Mouse (Mus musculus) hindbrain, embryonic 12.5 days (tissue): ENCODE data around the gene 4930544D05Rik. TPM values are rescaled to one million over a fixed set of nuclear protein-coding genes. Genes with fewer than 3 reads are reported as not detected.

Experiments used
- ATAC-seq: fragments of 200-750 bp; cut with Nextera tagmentation; 2 replicates; pipeline ENCODE4 v1.8.0; 2017; ENCODE audit warnings: moderate TSS enrichment; ENCODE audit not compliant: low FRiP score
- H3K27ac ChIP-seq: fragments of 300-500 bp; sonication (generic); 2 replicates; pipeline ENCODE4 v1.5.1; 2016; ENCODE audit warnings: mild to moderate bottlenecking
- H3K27me3 ChIP-seq: fragments of 300-500 bp; sonication (generic); 2 replicates; pipeline ENCODE4 v1.6.1; 2016; ENCODE audit warnings: mild to moderate bottlenecking
- H3K36me3 ChIP-seq: fragments of 300-500 bp; sonication (generic); 2 replicates; pipeline ENCODE4 v1.6.1; 2016; ENCODE audit warnings: mild to moderate bottlenecking
- H3K4me1 ChIP-seq: fragments of 300-500 bp; sonication (generic); 2 replicates; pipeline ENCODE4 v1.6.1; 2016
- H3K4me2 ChIP-seq: fragments of 300-500 bp; sonication (generic); replicated peaks from 2 replicates; pipeline ENCODE4 v1.6.1; 2016; ENCODE audit warnings: mild to moderate bottlenecking
- H3K4me3 ChIP-seq: fragments of 300-500 bp; sonication (generic); 2 replicates; pipeline ENCODE4 v1.5.1; 2016; ENCODE audit warnings: mild to moderate bottlenecking
- H3K9ac ChIP-seq: fragments of 300-500 bp; sonication (generic); 2 replicates; pipeline ENCODE4 v1.6.1; 2016; ENCODE audit warnings: mild to moderate bottlenecking, moderate library complexity
- H3K9me3 ChIP-seq: fragments of 300-500 bp; sonication (generic); replicated peaks from 2 replicates; pipeline ENCODE4 v1.6.1; 2016; ENCODE audit warnings: mild to moderate bottlenecking
- WGBS: fragments of 180-500 bp; shearing (Covaris S2); methylation state at CpG from one replicate; pipeline ENCODE4 v1.1.7; 2016; 5-methylcytosine and 5-hydroxymethylcytosine counted together
- polyA plus RNA-seq: library from polyadenylated mRNA; unstranded; fragments of >200 nt; fragmentation: Nextera tagmentation; extraction: Ambion mirVana; gene quantifications from 2 replicates; pipeline ENCODE4 v1.2.1, GENCODE M21; 2016

The 4930544D05Rik gene
- polyA plus RNA-seq, 1 experiment from 2014 or later = not detected

- H3K27me3 ChIP-seq = no peaks in the 10 kb centered on the region
- no peak overlapping the region for H3K4me3 ChIP-seq
- peaks cover 12% of the 10 kb centered on the region for H3K4me1 ChIP-seq
- 92% methylated on average over 9 of the region's 9 CpGs for WGBS
- H3K27ac ChIP-seq = no peak overlapping the region
- H3K36me3 ChIP-seq = peaks cover 53% of the 10 kb centered on the region
- no peak overlapping the region for H3K9ac ChIP-seq
- no peak overlapping the region for H3K4me2 ChIP-seq
- no peaks in the 10 kb centered on the region for H3K9me3 ChIP-seq
- no peak for ATAC-seq
Measured at GRCm38 (mm10) chr11:70664741-70665140, 49.1 kb downstream of the 4930544D05Rik start.

Other genes starting within 250 kb of the 4930544D05Rik start
- gene Pelp1, start 205.8 kb upstream of the 4930544D05Rik start, polyA plus RNA-seq = 40.2 and 40.4 TPM in 2 replicates
- 36.5 and 36.8 TPM in 2 replicates for gene Arrb2, start 183.2 kb upstream of the 4930544D05Rik start, polyA plus RNA-seq
- 32.7 and 36.1 TPM in 2 replicates for gene Med11, start 163.9 kb upstream of the 4930544D05Rik start, polyA plus RNA-seq
- 0.60 and 1.1 TPM in 2 replicates for gene Zmynd15, start 156.4 kb upstream of the 4930544D05Rik start, polyA plus RNA-seq
- gene Cxcl16, start 155.9 kb upstream of the 4930544D05Rik start, polyA plus RNA-seq = 2.0 and 2.1 TPM in 2 replicates
- 0.36 TPM in 1 of 2 replicates, not detected in the other for gene Tm4sf5, start 110.6 kb upstream of the 4930544D05Rik start, polyA plus RNA-seq
- 0.34 TPM in 1 of 2 replicates, not detected in the other for gene Vmo1, start 101.2 kb upstream of the 4930544D05Rik start, polyA plus RNA-seq
- gene Gltpd2, start 96.7 kb upstream of the 4930544D05Rik start, polyA plus RNA-seq = 0.36 TPM in 1 of 2 replicates, not detected in the other
- 679 and 744 TPM in 2 replicates for gene Psmb6, start 90.5 kb upstream of the 4930544D05Rik start, polyA plus RNA-seq
- not detected in 2 replicates for gene Gm40193, start 82.9 kb upstream of the 4930544D05Rik start, polyA plus RNA-seq
- 7.2 and 7.8 TPM in 2 replicates for gene Pld2, start 75.8 kb upstream of the 4930544D05Rik start, polyA plus RNA-seq
- 17.3 and 19.1 TPM in 2 replicates for gene Mink1, start 53.0 kb upstream of the 4930544D05Rik start, polyA plus RNA-seq
- not detected in 2 replicates for gene Chrne, start 3.4 kb downstream of the 4930544D05Rik start, polyA plus RNA-seq
- gene Gp1ba, start 23.3 kb downstream of the 4930544D05Rik start, polyA plus RNA-seq = 0.10 and 0.38 TPM in 2 replicates
- gene Rnf167, start 31.4 kb downstream of the 4930544D05Rik start, polyA plus RNA-seq = 96.0 and 102 TPM in 2 replicates
- gene Slc25a11, start 31.6 kb downstream of the 4930544D05Rik start, polyA plus RNA-seq = 145 and 148 TPM in 2 replicates
- gene Pfn1, start 38.8 kb downstream of the 4930544D05Rik start, polyA plus RNA-seq = 1,190 and 1,267 TPM in 2 replicates
- 14.9 and 18.5 TPM in 2 replicates for gene Eno3, start 41.4 kb downstream of the 4930544D05Rik start, polyA plus RNA-seq
- gene Spag7, start 53.6 kb downstream of the 4930544D05Rik start, polyA plus RNA-seq = 143 and 144 TPM in 2 replicates
- 15.2 and 15.7 TPM in 2 replicates for gene Camta2, start 72.3 kb downstream of the 4930544D05Rik start, polyA plus RNA-seq
- 0.99 and 1.4 TPM in 2 replicates for gene Inca1, start 84.3 kb downstream of the 4930544D05Rik start, polyA plus RNA-seq
- gene Kif1c, start 84.7 kb downstream of the 4930544D05Rik start, polyA plus RNA-seq = 2.3 and 3.0 TPM in 2 replicates
- 11.1 and 12.7 TPM in 2 replicates for gene Zfp3, start 148.4 kb downstream of the 4930544D05Rik start, polyA plus RNA-seq
- gene Scimp, start 196.7 kb downstream of the 4930544D05Rik start, polyA plus RNA-seq = not detected in 2 replicates
- 56.9 and 58.5 TPM in 2 replicates for gene Rabep1, start 228.9 kb downstream of the 4930544D05Rik start, polyA plus RNA-seq